Mouse (Mus musculus) ES-Bruce4 (cell line): ENCODE data around the gene Ipcef1.

Experiments
- CTCF ChIP-seq: IDR thresholded peaks from one replicate; pipeline ENCODE4 v1.8.1; 2011; ENCODE audit warnings: low read depth, low read length
- POLR2A ChIP-seq: IDR thresholded peaks from one replicate; pipeline ENCODE4 v1.8.1; 2011; ENCODE audit warnings: low read length; ENCODE audit not compliant: insufficient read depth

DNA sequence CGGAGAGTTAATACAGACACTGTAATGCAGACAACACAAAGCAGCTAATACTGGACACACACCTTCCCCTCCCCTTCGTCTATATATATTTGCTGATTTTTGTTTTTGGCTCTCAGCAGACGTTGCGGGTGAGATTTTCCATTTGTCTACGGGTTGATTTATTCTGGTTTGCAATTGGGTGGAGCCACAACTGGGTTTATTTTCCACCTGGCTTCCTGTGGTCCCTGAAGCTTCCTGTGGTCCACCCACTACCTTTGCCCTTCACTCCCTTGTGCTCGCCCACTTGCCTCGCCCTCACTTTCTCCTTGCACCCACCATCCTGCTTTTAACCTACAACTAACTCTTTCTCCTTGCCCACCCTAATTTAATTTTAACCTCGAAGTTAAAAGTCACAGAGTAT, 41.7 kb downstream of the Ipcef1 start:
- no peak for TF ChIP-seq CTCF
- TF ChIP-seq POLR2A = no peak
